Mouse (Mus musculus) heart, adult 11 months (tissue): Measurements from ENCODE around the gene Atp5g2.
"Not testable (repeated sequence)": the region's sequence is repeated elsewhere in the genome, so short reads cannot be mapped to it uniquely, and the experiment has no call there.

ENCODE experiments used
- DNase-seq: peaks from one replicate; pipeline ENCODE4 v3.0.0; 2022

The Atp5g2 gene

DNA sequence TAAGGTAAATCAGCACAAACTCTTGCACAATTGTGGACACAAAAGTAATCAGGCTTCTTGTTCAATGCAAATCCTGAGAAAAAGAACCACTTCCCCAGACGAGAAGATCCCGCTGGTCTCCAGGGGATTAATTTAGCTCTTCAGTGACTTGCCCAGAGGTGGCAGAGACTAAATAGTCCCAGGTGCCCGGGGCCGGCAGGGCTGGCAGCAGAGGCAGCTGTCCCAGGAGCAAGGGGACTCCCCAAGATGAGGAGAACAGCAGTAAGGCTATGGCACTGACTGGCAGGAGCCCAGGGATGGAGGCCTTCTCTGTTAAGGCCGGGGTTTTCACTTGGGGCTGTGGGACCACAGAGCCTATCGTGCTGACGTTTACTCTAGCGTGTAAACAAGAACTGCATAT is 8.3 kb downstream of the Atp5g2 start:
- DNase-seq = no peak

DNA sequence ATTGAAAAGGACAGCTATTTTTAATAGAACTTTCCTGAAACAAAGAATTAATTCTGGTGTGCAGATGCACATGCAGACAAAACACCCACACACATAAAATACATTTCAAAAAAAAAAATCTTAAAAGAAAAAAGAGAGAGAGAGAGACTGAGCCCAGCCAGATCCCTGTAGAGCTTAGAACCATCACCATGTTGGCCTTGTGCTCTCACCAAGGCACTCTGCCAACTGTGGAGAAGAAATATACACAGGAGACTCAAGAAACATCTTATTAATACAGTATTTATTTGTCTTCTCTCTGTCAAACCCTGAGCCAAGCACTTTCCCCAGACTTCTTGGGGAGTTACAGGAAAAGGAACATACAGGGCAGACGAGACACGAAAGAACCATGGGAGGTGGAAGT is 9.6 kb downstream of the Atp5g2 start:
- DNase-seq = not testable (repeated sequence)

DNA sequence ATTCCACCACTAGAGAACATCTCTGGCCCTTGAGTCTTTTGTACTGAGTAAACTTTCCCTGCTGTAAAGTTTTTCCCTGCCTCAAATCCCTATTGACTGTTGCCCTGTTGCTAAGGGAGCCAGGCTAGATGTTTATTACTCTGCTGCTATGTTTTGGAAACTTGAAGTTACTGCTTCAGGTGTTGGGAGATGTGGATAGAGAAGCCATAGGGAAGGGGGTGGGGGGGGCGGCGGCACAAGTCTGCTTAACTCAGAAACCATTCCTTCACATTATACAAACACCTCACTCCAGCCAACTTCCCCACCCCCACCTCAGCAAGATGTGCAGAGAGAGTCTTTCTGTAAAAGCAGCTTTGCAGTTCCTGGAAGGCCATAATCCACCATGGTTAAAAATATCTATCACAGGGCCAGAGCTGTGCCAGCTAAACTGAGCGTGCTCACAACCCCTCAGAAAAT is 14.2 kb downstream of the Atp5g2 start:
- peak; percentile 89 for DNase-seq

DNA sequence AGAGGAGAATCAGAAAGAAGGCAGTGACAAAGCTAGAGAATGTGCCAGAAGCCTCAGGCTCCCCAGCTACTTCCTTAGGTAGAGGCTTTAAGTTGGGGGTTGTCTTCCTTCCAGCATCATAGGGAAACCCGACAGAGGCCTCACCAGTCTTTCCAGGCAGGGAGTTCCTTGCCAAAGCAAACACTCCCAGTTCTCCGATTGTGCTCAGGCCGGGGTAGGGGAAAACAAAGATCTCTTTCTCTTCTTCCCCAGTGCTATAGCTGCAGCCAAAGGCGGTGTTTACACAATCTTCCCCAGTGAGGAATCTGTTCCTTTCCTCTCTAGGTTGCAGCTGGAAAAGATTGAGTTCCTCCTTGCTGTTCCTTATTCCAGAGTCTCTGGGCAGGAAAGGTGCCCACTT is 15.5 kb downstream of the Atp5g2 start:
- DNase-seq = peak; percentile 98

GRCm38 (mm10) chr15:102651928-102652660 is 20.1 kb downstream of the Atp5g2 start:
- not testable (repeated sequence) for DNase-seq

DNA sequence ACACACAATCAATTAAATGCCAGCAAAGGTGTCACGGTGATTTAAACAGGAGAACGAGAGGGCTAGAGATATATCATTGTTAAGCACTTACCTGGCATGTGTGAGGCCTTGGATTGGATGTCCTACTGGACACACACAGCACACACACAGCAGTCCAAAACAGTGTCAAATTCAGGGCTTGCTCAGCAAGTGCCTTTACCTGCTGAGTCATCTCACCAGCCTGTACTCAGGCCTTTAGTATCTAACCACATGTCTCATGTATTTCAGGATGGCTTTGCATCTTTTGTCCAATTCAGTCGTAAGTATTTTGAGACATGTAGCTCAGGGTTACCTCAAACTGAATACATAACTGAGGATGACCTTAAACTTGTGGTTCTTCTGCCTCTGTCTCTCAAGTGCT is 21.0 kb downstream of the Atp5g2 start:
- DNase-seq = no peak

DNA sequence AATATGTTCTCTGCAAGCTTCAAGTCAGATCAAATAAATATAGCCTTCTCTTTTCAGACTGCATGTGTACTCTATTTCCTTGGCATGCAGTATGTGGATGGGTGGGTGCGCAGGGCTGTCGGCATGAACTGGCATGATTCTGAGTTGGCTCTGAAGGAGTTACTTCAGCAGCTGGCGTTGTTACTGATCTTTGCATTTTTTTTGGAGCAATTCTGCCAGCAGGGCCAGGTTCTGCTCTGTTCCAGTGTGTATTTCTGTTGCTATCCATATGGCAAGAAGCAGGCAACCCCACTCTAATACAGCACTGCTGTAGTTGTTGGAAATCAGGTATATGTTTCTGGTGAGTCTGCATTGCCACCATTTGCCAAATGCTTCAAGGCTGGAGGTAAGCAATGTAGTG is 36.3 kb downstream of the Atp5g2 start:
- DNase-seq = peak; percentile 77

DNA sequence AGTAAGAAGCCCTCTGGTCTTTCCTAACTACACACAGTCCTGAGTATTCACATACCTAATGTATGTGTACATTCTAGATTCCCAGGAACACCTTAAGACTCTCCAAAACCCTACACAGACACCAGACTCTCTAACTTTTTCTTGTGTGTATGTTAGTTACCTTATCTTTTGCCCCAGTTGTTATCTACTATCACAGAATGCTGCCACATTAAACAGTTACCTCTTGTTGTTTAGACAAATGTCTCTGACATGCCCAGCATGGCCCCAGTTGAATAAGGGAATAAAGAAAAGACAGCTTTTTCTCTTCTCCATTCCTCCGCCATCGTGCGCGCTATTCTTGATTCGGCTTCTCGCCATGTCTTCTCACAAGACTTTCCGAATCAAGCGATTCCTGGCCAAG is 37.5 kb downstream of the Atp5g2 start:
- peak; percentile 61 for DNase-seq

DNA sequence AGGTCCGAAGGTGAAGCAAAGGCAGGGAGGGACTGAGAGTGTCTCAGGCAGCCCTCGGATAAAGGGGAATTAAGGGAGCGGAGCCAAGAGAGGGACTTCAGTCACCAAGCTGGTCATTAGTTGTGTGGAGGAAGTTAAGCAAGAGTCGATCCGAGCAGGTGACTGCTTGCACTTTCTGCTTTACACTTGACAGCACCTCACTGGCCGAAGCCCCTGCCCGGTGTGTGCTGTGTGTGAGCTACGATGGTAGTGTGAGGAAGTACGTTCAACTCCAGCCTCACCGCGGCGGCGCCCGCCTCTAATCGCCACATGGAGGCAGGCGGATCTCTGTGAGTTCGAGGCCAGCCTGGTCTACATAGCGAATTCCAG is 46.5 kb downstream of the Atp5g2 start:
- no peak for DNase-seq

DNA sequence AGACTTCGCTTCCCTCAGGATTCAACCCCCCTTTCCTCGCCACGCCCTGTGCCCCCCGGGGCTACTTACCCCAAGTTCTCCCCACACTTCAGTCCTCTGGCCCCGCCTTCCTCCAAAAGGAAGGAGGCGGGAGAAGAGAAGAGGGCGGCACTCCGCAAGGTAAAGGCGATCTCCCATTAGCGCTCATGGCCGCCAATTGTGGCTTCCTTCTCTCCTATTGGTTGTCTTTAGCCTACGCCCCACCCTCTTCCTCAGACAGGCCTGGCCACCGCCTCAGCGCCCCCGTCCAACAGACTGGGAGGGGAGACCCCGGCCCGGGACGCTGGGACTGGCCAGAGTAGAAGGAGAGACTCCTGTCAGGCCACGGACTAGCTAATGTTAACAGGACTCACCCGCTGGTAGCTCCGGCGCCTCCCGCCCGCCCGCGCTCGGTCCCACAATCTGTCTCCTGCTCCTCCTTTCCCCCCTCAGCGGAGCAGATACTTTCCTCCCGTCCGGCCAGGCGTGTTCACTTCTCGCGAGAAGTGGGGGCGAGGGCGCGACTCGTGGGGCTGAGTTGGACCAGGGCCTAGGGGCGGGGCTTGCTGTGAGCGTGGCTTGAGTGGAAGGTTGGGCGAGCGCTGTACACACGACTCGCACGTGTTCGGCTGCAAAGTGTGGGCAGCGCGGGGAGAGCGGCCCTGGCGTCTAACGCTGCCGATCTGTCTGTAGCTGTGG is 47.0 kb downstream of the Atp5g2 start, which contains the start of the genes Gm28047 and Atf7:
TSS of gene Gm28047 (minus strand) at position 98 of the 717 bp plus-strand sequence.
TSS of gene Atf7 (minus strand) at position 495 of the 717 bp plus-strand sequence.
- peak; percentile 100 for DNase-seq

DNA sequence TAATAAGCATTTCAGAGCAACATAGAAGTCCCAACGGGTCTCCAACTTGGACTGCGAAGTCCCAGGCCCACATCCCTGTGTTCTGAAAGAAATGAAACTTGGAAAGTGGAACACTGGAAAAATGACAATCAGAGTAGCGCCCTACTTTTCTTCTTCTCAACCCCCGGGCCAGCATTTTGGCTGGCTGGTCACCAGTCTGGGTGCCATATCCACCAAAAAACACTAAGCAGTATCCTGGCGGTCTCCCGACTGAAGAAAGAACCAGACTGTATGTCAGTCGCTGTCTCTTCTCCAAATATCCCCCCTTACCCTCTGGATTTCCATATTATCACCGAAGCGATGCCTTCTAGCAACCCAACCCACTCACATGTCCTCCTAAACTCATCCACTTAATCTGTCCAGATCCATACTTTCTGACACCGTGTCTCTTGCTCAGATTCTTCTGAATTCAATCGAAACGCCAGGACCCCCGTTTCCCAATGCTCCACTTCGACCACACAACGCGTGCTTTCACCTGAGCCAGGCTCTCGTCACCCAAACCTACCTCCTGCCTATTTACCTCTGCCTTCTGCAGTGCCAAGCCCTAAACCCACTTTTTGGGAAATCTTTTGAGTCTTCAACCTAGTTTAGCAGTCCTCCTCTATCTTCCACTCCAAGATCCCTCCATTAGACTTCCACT is 47.7 kb downstream of the Atp5g2 start:
- DNase-seq = no peak

DNA sequence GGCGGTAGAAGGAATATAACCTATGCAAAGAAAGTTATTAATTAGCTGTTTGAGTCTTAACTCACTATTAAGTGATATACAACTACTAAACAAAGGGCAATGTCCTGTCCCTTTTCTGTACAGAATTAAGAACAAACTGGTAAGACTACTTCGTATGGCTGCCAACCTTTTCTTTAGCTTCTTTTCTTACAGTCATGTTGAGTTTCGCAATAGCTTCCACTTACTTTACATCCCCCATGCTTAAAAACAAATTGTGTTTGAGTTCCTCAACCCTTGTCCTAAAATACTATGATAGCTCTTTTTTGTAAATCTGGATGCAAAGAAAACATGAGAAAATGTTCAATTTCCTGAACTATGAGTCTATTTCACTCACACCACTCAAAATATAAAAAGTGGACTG is 49.0 kb downstream of the Atp5g2 start:
- no peak for DNase-seq

DNA sequence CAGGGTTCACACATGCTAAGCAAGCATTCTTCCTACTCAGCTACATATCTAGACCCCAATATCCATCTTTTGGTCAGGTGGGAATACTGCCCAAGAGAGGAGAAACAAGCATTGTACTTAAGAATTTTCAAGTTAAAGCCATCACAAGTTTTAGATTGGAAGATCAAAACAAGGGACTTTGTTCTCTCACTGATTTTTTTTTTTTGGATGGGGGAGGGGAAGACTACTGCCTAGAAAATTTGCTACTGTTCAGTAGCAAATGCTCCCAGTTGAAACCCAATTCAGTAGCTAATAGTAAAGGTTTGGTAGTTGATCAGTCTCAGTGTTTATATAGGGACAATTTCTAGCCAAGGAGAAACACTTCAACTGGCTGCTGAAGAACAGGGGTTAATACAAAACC is 49.6 kb downstream of the Atp5g2 start:
- DNase-seq = no peak

- DNase-seq = peak; percentile 1
Observed at GRCm38 (mm10) chr15:102620765-102621164, 51.4 kb downstream of the Atp5g2 start.

DNA sequence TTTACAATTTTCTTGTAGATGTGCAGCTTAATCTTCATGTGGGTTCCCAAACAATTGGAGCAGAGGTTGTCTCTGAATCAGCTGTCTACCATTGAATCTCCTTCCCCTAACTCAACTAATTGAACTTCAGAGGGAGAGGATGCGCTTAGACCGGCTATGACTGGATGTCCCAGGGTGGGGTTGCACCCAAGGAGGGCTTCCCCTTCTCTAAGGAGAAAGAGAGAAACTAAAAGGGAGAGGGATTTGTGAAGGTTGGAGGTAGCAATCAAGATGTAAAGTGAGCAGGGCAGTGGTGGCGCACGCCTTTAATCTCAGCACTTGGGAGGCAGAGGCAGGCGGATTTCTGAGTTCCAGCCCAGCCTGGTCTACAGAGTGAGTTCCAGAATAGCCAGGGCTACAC is 52.7 kb downstream of the Atp5g2 start:
- peak; percentile 46 for DNase-seq

DNA sequence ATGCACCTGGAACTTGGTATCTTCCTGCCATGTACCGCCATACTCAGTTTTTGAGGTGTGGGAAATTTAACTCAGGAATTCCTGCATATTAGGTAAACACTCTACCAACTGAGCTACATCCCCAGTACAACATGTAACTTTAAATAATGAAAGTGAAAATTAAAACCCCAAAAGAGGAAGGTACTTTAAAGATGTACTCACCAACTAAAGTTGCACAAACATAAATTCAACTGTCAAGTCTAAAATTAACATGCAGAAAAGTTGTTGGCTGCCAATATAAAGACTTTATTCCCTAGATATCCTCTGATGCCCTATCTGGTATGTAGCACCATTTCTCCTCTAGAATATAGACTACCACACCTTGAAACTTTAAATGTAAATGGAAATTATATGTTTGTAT is 54.5 kb downstream of the Atp5g2 start:
- DNase-seq = peak; percentile 45

- DNase-seq = peak; percentile 18
Observed at GRCm38 (mm10) chr15:102616174-102616573, 56.0 kb downstream of the Atp5g2 start.

- DNase-seq = peak; percentile 11
Observed at GRCm38 (mm10) chr15:102614224-102614623, 57.9 kb downstream of the Atp5g2 start.

DNA sequence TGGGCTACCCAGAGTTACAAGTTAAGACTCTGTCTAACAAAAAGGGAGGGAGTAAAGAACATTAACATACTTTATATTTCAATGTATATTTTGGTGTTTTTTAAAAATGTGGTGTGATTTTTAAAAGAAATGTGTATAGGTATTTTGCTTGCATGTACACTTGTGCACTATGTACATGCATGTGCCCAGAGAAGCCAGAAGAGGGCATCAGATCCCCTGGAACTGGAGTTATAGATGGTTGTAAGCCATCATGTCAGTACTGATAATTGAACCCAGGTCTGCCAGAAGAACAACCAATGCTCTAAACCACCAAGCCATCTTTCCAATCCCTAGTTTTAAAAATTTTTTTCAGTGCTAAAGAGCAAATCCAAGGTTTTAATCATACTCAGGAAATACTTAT is 59.2 kb downstream of the Atp5g2 start:
- peak; percentile 58 for DNase-seq
